Mouse (Mus musculus) frontal cortex, postnatal 10 days (tissue): ENCODE results near the gene Lingo1.

Source experiments
- DNase-seq, 2 experiments: peaks; one replicate each; pipeline ENCODE4 v3.0.0; 2022; ENCODE audit warnings: low spot score in 2 of 2, mixed read lengths in 1 of 2

The Lingo1 gene

GRCm38 (mm10) chr9:56681950-56682349 is 114.3 kb downstream of the Lingo1 start:
- peak in 1 of 2 experiments; percentile 55 for DNase-seq

DNA sequence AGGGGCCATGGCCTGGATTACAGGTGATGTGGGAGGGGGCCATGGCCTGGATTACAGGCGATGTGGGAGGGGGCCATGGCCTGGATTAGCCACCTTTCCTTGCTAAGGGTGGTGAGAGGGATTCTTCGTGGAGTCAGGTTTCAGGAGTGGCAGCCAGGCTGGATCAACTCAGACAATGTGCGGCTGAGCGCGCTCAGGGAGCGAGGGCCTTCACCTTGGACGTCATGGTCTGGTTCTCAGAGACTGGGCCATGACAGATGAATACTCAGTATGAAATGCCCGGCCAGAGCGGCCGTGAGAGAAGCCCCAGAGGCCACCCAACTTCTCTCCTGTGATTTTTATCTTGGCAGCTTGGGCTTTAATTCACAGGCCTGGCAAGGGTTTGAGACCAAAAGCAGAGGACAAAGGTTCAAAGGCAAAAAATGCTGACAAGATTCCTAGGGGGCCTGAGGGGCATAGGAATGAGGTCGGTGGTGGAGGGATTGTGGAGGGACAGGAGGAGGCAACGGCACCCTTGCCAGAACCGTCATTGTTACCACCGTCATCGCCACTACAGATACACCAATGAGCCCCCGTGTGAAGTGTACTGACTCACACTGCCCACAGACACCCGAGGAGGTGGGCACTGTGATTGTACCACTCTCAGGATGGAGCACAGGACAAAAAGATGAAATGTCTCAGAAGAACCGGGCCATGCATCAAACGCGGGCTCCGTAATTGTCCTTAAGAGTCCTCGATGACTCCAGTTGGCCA is 117.2 kb downstream of the Lingo1 start:
- DNase-seq = no peak

DNA sequence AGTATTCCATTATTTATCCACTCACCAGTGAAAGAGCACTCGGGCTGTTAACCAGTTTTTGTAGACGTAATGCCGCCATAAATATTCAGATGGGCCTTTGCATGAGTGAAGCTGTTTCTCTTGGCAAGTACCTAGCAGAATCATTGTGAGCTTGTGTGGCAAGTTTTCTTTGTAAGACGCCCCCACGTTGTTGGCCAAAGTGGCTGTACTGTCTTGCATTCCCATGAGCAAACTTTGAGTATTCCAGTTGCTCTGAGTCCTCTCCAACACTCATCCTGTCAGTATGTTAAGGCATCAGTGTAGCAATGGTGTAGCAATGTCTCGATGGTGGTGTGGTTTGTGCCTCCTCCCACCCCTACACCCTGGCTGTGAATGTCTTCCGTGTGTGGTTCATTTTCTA is 120.6 kb downstream of the Lingo1 start:
- DNase-seq = no peak

DNA sequence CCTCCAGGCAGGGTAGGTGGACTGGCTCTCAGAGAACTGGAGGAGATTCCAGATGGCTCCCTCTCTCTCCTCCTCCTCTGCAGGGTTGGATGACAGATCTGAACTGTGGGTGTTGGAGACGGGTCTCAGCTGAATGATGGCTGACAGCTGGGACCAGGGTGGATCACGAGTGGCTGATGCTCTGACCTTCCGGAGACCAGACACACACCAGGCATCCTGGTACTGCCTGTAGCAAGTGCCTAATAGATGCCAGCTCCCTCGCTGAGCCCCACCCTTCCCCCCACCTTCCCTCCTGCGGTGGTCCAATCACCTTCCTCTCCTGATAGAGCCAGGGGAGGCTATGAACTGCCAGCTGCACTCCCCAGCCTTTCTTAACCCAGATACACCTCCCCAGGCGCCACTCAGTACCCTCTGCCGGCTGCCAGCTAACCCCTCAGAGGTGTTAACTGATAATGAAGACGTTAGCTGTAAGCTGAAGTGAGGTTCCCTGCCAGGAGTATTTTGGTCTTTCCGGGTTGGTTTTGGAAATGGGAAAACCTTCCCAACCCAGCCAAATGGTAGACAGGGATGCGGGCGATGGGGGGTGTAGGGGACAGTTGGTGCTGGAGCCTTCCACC is 126.6 kb downstream of the Lingo1 start:
- DNase-seq = no peak

DNA sequence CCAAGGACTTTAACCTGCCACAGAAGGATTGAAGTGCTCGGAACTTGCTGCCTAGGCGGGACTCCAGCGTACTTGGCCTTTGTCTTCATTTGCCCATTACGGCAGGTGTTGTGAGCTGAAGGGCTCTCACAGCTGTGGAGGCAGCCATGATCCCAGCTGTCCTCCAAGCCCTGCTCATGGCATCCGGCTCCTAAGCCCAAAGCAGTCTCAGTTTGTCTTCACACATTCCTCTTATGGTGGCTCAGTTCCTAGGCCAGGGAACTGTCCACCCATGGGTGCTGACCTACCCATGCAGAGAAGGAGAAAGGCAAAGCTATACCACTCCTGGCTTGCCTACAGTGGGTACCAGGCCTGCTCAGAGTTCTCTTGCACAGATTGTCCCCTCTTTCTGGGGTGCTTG is 132.1 kb downstream of the Lingo1 start:
- DNase-seq = no peak

DNA sequence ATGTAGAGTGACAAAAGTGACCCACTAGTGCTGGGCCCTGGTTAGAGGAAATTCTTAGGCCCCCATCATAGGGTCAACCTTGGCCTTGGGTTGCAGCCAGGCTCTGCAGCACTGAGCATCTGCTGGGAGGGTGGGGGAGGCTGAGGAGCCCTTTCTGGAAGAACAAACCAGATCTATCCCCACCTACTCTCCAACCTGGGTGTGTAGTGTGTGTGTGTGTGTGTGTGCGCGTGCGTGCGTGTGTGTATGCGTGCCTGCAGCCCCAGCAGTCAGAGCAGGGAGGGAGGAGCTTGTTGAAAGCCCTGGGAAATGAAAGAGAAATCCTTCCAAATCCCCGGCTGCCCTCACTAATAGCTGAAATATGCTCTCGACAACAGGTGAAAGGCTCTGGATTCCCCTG is 133.3 kb downstream of the Lingo1 start:
- DNase-seq = peak in 1 of 2 experiments; percentile 46

- DNase-seq = no peak
These were observed 133.9 kb downstream of the Lingo1 start for GRCm38 (mm10) chr9:56662405-56662804.

- DNase-seq = no peak
These were observed 134.9 kb downstream of the Lingo1 start for GRCm38 (mm10) chr9:56661217-56661840.

GRCm38 (mm10) chr9:56658580-56658979 is 137.7 kb downstream of the Lingo1 start:
- DNase-seq = no peak

DNA sequence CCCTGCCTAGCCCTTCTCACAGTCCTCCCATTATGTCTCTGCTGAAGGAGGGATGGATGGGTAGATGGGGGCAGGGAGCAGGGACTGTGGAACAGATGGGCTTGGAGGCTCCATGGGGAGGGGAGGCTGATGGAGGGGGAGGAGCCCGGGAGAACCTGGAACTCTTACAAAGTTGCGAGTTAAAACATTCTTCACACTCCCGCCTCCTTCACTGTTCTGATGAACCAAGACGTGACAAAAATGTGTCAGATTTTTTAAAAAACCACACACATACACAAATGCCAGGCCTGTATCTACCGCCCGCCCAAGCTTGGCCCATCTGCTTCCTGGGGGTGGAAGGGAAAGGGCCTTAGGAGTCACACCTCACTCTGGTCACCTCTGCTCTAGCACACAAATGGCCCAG is 138.3 kb downstream of the Lingo1 start:
- DNase-seq = peak; percentile 69 to 85

DNA sequence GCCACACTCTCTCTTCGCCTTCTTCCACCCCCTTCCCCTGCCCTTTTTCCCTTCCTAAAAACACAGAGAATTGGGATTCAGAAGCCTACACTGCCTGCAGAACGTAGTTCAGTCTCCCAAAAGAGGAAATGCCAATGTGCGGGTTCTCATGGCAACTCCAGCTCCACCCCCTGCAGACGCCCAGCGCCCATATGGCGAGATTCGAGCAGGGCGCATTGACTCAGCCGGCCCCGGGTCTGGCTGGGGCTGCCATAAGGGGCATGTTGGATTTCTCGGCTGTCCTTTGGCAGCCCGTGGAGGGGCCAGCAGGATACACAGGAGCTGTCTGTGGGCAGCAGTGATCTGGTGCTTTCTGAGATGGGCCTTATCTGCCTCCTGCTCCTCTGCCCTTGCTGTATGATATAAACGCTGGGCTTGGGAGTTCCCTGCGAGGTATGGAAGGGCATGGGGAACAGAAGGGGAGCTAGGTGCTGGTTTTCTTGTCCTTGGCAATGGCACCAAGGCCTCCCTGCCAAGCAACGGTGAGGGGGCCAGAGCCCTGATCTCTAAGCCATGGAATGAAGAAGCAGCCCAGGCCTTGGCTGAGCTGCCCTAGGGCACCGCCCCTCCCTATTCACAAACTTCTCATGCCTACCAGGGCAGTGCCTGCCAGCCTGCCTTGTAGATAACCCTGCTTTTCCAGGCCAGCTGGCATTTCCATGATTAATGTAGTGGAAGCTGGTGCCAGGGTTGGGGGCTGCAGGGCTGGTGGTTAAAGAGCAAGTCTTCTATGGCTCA is 139.3 kb downstream of the Lingo1 start:
- DNase-seq = peak in 1 of 2 experiments; percentile 69

- DNase-seq = no peak
These were observed 141.1 kb downstream of the Lingo1 start for GRCm38 (mm10) chr9:56655167-56655566.

DNA sequence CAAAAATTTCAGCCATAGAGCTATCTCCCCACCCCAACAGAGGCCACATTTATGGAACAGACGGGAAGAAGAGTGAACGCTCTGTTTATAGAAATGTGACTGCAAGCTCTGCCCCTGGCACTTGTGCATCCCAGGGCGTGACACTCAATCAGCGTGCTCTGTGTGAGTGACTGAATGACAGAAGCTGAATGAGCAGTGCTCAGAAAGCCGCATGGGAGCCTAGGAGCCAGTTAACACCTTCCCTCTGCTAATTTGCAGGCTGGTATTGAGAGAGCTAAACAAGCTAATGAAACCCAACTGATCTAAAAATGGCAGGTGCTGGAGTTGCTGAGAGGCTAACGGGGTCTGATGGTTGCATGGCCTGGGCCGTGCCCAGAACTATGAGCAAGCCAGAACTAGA is 143.7 kb downstream of the Lingo1 start:
- no peak for DNase-seq

DNA sequence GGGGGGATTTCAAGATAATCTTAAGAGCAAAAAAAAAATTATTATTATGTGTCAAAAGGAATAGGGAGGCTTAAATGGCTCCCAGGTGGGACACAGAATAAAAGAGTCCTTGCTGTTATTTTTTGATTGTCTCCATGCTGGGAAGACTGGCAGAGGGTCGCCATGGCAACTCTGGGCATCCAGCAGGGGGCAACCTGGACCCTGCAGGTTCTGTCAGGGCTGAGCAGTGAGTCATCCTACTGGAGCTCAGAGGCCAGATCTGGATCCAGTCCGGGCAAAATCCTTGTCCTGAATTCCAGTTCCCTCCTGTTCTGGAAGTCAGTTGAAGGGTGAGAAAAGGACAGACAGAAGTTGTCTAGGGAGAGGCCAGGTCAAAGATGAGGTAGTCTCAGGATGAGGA is 144.7 kb downstream of the Lingo1 start:
- DNase-seq = no peak

DNA sequence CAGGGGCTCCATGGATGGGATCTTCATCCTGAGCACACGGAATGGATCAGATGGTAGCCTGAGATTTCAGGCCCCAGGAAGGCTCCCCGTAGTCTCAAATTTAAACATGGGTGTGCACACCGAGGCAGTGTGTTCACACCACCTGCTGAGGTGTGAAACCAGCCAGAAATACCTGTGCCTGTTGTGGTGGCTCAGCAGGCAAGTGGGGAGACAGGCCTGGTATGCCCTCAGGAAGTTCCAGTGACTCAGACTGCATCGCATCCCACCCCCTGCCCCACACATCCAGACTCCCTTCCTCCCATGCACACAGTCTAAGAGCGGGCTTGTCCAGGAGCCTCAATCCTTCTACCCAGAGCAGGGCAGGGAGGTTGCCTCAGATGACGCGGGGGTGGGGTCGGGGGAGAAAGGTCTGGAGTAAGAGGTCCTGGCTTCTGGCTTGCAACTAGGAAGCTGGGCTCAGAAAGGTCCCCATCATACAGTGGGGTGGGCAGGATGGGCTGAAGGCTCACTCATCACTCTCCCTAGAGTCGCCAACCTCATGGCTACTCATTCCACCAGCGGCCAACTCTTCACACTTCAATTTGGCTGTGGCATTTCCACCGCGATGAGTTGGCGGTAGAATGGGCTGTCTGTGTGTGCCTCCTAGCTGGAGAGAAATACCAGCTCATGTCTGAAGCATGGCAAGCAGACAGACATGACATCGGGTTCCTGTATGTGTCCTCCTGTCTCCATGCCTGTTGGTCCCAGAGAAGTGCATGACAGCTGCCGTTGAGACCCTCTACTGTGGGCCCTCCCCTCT is 149.8 kb downstream of the Lingo1 start:
- no peak for DNase-seq

GRCm38 (mm10) chr9:56643474-56643873 is 152.8 kb downstream of the Lingo1 start:
- no peak for DNase-seq

GRCm38 (mm10) chr9:56638226-56638905 is 157.9 kb downstream of the Lingo1 start:
- no peak for DNase-seq

DNA sequence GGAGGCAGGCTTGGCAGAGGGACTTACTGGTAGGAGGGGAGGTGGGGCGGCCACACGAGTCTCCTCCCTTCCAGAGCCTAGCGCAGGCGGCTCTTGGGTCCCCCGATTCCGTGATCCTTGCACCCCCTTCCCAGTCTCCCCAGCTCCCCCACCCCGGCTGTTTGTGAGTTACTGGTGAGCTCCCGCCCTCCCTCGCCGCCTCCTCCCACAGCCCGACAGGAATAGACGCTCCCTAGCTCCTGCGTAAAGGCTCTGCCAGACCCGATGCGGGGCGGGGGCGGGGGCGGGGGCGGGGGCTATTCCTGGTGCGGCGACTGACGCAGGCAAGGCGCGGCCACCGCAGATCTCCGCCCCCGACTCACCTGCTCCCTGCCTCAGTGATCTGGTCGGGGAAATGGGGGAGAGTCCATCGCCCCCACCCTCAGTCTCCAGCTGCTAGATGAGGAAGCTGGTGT is 158.8 kb downstream of the Lingo1 start:
- DNase-seq = peak; percentile 56 to 62

DNA sequence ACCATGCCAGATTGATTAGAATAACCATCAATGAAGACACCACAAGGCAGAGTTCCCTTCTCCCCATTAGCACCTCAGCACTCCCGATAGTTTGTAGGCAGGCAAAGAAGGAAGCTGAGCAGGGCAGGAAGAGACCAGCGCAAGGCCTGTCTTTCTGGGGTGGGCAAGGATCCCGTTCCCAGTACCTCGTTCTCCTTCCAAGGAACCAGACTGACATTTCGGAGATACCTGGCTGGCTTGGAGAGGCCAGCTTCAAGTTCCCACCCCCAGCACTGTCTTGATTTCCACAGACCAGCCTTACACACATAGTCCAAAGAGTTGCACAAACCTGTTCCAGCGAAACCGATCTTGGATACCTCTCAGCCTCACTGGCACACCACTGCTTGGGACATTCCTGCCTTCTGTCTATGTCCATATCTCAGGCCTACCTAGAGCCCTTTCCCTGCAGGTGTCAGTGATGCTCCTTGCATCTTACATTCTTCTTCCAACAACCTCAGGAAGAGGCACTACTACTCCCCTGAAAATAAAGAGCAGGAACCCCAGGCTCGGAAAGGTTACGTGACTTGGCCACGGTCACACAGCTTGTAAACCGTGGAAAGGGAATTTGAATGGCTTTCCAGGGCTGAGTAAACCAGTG is 159.4 kb downstream of the Lingo1 start:
- no peak for DNase-seq

DNA sequence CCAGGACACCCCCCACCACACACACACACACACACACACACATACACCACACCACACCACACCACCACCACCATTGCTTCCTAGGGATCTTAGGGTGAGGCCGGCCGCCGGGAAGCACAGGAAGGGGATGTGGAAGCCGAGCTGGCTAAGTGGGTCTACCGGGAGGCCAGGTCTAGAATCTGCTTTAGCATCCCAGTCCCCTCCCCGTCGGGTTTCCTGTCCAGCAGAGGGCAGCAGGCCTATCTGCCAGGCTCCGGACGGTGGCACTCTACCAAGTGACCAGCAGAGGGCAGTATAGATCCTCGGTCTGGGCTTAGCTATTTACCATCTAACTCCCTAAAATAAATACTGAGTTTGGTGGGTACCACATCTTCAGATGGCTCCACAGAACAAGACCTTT is 160.1 kb downstream of the Lingo1 start:
- peak; percentile 75 to 90 for DNase-seq
